Mouse (Mus musculus): Measurements from ENCODE around the gene Mid2. TPM values are rescaled to one million over a fixed set of nuclear protein-coding genes. Genes with fewer than 3 reads are reported as not detected.

Gene Mid2
- total RNA-seq, 4 experiments from 2014 or later = 31.0 to 33.4 (median 32.2) TPM

Other genes starting within 250 kb of the Mid2 start
- 10 to 100 TPM; 70.4 to 87.2 (median 75.8) TPM for gene Prps1, start 208.0 kb upstream of the Mid2 start, total RNA-seq (2022)
- 10 to 100 TPM; 88.4 to 97.1 (median 92.7) TPM for gene Tsc22d3, start 63.9 kb upstream of the Mid2 start, total RNA-seq (2022)
- gene Tex13b, start 148.8 kb downstream of the Mid2 start, total RNA-seq (2022) = not detected
- gene Vsig1, start 243.0 kb downstream of the Mid2 start, total RNA-seq (2022) = not detected